Mouse (Mus musculus) gastrocnemius, adult 2 months (tissue): ENCODE results near the gene Ccdc138. TPM values are rescaled to one million over a fixed set of nuclear protein-coding genes. Genes with fewer than 3 reads are reported as not detected.
"Not testable (repeated sequence)": the region's sequence is repeated elsewhere in the genome, so short reads cannot be mapped to it uniquely, and the experiment has no call there.

Experiments used
- DNase-seq: peaks from one replicate; pipeline ENCODE4 v3.0.0; 2022
- H3K27ac ChIP-seq: fragments of 200-600 bp; 2 replicates; pipeline ENCODE4 v1.8.1; 2022; ENCODE audit warnings: mild to moderate bottlenecking
- H3K4me3 ChIP-seq: fragments of 200-600 bp; 2 replicates; pipeline ENCODE4 v1.8.1; 2022; ENCODE audit warnings: mild to moderate bottlenecking, moderate library complexity
- CTCF ChIP-seq: fragments of 200-600 bp; IDR thresholded peaks from 2 replicates; pipeline ENCODE4 v1.8.1; 2022; ENCODE audit warnings: antibody characterized with exemption, mild to moderate bottlenecking, moderate library complexity
- intact Hi-C: fragments of 180-260 bp; cut with DNase I; formaldehyde crosslinking; loops from one replicate; pipeline ENCODE4 v1.15.1; 2025
- total RNA-seq, 2 experiments: library from RNA; stranded (reverse); gene quantifications; 2 replicates each; pipeline ENCODE4 v1.2.3; 2021

The Ccdc138 gene
- total RNA-seq, 2 experiments from 2014 or later, result 0.18 to 0.20 TPM

GRCm38 (mm10) chr10:58530896-58531790 is 33.4 kb downstream of the Ccdc138 start:
- intact Hi-C loops, result no loop called here

GRCm38 (mm10) chr10:58532177-58532576 is 34.4 kb downstream of the Ccdc138 start:
- H3K27ac ChIP-seq, result no peak overlapping the region

More at GRCm38 (mm10) chr10:58530896-58531790, 33.4 kb downstream of the Ccdc138 start:
- Histone ChIP-seq H3K4me3 (no peak overlapping the region), H3K27ac (no peak overlapping the region)
- TF ChIP-seq CTCF, result no peak
- no peak for DNase-seq

GRCm38 (mm10) chr10:58536276-58536675 is 38.5 kb downstream of the Ccdc138 start:
- intact Hi-C loops, H3K27ac ChIP-seq, H3K4me3 ChIP-seq, DNase-seq: not testable (repeated sequence)

More at GRCm38 (mm10) chr10:58532177-58532576, 34.4 kb downstream of the Ccdc138 start:
- TF ChIP-seq CTCF, result no peak
- intact Hi-C loops, result no loop called here
- no peak for DNase-seq
- H3K4me3 ChIP-seq, result no peak overlapping the region

GRCm38 (mm10) chr10:58540613-58541012 is 42.9 kb downstream of the Ccdc138 start:
- no peak for TF ChIP-seq CTCF
- H3K27ac ChIP-seq, result no peak overlapping the region
- DNase-seq, result no peak
- no peak overlapping the region for H3K4me3 ChIP-seq
- intact Hi-C loops, result no loop called here

GRCm38 (mm10) chr10:58548739-58549138 is 51.0 kb downstream of the Ccdc138 start:
- DNase-seq, result no peak
- no peak overlapping the region for H3K4me3 ChIP-seq
- TF ChIP-seq CTCF, result peak; percentile 21; the same call in 1 of the 2 replicates
- intact Hi-C loops, result no loop called here
- no peak overlapping the region for H3K27ac ChIP-seq

- DNase-seq, result no peak
- Histone ChIP-seq H3K27ac (no peak overlapping the region), H3K4me3 (no peak overlapping the region)
- TF ChIP-seq CTCF, result no peak
- intact Hi-C loops, result loop anchor here (5.0 kb wide), 1 partner anchor 198 kb away; no protein-coding TSS in a partner anchor
These were observed 57.1 kb downstream of the Ccdc138 start for GRCm38 (mm10) chr10:58554693-58555387.

GRCm38 (mm10) chr10:58559098-58559497 is 61.4 kb downstream of the Ccdc138 start:
- Histone ChIP-seq H3K27ac (no peak overlapping the region), H3K4me3 (no peak overlapping the region)
- DNase-seq, result peak; percentile 56
- intact Hi-C loops, result loop anchor here (1.0 to 5.0 kb wide), 2 partner anchors 62 to 202 kb away; no protein-coding TSS in a partner anchor
- peak; percentile 72 for TF ChIP-seq CTCF

- Histone ChIP-seq H3K27ac (no peak overlapping the region), H3K4me3 (no peak overlapping the region)
- peak; percentile 75 for TF ChIP-seq CTCF
- intact Hi-C loops, result loop anchor here (1.0 to 5.0 kb wide), 3 partner anchors 61 to 203 kb away; partner anchors contain the start of gene Edar
- DNase-seq, result peak; percentile 26
These were observed 62.2 kb downstream of the Ccdc138 start for GRCm38 (mm10) chr10:58559901-58560300.

GRCm38 (mm10) chr10:58560521-58560920 is 62.8 kb downstream of the Ccdc138 start:
- intact Hi-C loops, result loop anchor here (1.0 kb wide), 1 partner anchor 115 kb away; the partner anchor contains the start of gene Edar
- TF ChIP-seq CTCF, result no peak
- Histone ChIP-seq H3K4me3 (no peak overlapping the region), H3K27ac (no peak overlapping the region)
- DNase-seq, result no peak

- no peak overlapping the region for H3K27ac ChIP-seq
- TF ChIP-seq CTCF, result no peak
- no peak overlapping the region for H3K4me3 ChIP-seq
- DNase-seq, result no peak
- intact Hi-C loops, result no loop called here
These were observed 87.9 kb downstream of the Ccdc138 start for GRCm38 (mm10) chr10:58585427-58586223.

- intact Hi-C loops, result no loop called here
- no peak for DNase-seq
- H3K4me3 ChIP-seq, result no peak overlapping the region
- no peak overlapping the region for H3K27ac ChIP-seq
- TF ChIP-seq CTCF, result no peak
These were observed 96.7 kb downstream of the Ccdc138 start for GRCm38 (mm10) chr10:58594486-58594885.

- DNase-seq, result no peak
- no peak for TF ChIP-seq CTCF
- intact Hi-C loops, result no loop called here
- Histone ChIP-seq H3K27ac (no peak overlapping the region), H3K4me3 (no peak overlapping the region)
These were observed 97.4 kb downstream of the Ccdc138 start for GRCm38 (mm10) chr10:58595197-58595596.
